Mouse (Mus musculus) embryo, embryonic 9.5 days (tissue): ENCODE measurements around the gene Stpg1.

Experiments
- DNase-seq: peaks from one replicate; pipeline ENCODE4 v3.0.0-alpha.2; 2017; ENCODE audit errors: extremely low spot score

Gene Stpg1

DNA sequence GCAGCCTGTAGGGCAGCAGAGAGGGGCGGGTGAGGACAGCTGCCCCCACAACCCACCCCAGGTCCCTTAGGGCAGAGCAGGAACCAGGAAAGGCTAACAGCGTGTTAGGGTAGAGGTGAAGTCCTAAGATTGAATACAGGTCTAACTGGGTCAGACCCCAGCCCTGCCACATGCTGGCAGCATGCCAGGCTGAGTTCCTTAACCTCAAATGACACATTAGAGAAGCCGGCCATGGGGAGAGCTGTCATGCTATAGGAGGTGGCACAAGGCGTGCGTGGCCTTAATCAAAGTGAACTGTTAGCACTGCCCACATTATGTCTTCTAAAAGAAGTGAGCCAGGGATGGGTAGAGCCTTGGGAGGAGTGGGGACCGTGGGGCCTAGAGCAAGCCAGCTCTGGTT, 54.7 kb downstream of the Stpg1 start:
- DNase-seq: no peak

DNA sequence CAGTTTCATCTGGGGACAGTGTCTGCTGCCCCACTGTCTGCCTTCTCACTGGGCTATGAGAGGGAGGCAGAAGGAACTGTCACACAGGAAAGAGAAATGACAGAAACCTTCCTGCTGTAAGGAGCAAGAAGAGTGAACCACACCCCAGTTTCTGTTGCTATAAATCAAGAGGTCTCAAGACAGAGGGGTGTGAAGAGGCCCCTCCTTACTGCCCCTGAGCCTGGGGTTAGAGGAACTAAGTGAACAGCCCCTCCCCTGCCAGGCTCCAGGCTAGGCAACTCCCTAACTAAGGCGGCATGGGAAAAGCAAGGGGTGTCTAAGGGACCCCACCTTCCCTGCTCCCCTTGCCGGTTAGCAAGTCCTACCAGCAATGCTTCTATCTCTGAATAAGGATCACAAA, 69.2 kb downstream of the Stpg1 start:
- DNase-seq: no peak

DNA sequence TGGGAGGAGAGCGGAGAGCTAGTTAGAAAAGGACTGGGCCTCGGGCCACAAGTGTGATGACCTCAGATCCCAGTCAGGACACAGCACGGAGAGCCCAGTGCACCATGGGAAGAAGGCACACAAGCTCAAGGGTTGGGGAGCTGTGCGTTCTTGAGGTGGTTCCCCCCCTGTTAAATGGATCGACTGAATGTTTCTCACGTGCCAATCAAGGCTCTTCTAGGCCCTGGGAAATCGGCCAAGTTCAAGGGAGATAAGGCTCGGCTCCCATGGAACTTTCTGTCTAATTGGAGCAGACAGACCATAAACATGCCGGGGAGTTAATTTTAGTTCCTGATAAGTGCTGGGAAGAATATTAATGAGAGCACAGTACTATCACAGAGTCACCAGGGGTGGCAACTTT, 70.8 kb downstream of the Stpg1 start:
- no peak for DNase-seq

GRCm38 (mm10) chr4:135567042-135567441, 72.5 kb downstream of the Stpg1 start:
- no peak for DNase-seq

DNA sequence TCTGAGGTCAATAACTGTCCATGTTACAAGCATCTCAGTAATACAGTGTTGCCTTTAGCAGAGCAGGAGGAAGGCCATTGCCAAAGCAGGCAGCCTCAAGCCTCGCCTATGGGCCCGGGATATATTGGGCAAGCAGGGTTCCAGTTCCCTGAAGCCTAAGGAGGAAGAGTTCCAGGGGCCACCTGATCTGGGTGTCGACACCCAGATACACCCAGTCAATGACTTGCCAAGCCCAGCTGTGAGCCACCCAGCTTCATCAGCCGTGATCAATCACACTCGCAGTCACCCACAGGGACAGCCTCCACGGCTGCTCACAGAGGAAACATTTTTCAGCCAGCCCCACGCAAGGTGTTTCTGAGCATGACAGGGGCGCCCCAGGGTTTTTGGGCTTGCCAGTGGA, 72.9 kb downstream of the Stpg1 start:
- DNase-seq: no peak

GRCm38 (mm10) chr4:135569201-135569600, 74.6 kb downstream of the Stpg1 start:
- DNase-seq: no peak

DNA sequence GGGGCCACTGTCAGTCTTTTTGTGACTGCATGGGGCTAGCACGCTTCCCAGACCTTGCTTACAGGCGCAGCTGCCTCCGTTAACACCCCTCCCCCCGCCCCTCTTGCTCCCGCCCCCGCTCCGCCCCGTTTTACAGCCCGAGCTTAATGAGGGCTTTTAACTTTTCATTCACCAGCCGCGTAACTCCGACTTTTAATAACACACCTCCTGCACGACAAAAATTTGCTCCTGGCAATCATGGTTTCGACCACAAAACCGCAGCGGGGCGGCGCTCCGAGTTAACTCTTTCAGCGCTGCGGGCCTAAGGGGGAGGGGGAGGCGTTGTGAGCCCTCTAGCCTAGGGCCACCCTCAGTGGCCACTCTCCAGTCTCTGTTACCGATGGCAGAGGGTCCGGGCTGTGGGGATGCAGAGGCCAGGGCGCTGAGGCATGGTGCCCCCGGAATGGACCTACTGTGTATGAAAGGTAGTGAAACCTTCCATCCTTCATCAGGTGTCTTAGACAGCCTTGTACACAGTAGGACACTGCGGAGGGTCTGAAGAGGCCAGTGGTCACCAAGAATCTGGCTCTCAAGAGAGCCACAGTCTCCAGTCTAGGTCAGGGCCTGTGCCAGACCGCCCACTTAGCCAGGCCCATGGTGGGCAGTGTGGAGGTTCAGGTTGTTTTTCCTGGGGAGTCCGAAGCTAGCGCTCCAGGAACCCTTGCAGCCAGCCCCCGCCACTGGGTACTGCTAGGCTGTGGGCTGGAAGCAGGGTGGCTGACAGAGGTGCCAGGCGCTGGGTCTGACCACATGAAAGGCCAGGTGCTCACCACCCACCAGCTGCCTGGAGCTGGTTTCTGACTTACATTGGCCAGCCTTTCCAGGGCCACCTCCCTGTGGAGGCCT, 75.8 kb downstream of the Stpg1 start:
- DNase-seq: peak; percentile 64

DNA sequence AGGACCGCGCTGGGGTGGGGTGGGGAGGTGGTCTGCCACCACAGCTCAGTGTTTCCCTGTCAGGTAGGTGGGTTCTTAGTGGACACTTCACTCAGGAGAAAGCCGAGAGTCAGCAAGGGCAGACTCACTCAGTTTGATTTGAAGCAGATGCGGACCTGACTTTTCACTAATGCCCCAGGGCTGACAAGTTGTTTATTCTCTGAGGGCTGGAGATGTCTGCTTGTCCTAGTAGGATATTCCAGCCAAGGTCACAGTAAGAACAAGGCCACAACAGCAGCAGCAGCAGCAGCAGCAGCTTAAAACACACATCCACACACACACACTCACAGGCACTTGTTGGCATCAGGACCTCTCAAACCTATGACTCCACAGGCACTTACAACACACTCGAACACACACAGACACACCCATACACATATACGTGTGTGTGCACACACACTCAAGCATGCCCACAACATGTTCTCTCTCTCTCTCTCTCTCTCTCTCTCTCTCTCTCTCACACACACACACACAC, 76.5 kb downstream of the Stpg1 start:
- no peak for DNase-seq

DNA sequence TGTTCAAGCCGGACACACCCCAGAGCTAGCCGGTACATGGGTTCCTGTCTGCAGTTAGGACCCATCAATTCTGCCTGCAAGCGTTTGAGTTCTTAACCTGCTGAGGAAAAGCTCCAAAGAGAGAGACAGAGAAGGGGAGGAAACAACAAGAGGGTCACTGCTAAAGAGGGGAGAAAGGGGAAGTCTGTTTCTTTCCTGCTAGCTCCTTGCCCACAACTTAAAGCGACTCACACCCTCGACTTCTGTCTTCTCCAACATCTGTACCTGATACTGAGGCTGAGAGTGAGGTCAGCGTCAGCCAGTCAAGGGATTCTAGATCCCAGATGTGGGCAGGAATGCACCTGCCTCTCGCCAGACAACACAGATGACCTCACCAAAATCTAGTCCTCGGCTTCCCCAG, 77.7 kb downstream of the Stpg1 start:
- DNase-seq: no peak

DNA sequence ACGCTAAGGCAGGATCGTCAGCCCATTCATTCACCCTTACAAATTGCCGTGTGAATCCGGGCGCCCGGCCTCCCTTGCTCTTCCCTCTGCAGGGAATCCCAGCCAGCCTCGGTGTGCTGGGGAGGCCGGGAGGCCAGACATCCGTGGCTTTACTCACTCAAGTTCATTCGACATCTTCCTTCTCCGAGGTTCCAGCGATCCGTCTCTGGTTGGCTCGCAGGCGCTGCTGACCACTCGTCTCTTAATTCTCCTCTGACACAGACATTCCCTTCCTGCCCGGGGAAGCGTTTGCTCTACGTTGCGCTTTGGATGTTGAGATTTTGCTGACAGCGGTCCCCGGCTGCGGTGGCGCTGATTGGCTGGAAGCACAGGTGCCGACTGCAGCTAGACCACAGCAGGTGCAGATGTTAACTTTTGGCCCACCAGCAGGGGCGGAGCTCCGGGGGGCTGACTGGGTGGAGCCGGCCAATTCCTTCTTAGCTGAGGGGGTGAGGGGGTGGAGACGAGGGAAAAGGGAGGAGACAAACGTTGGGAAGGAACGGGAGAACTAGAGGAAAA, 78.7 kb downstream of the Stpg1 start, which contains the start of gene Grhl3:
Grhl3 (minus strand) TSS at position 380 of the 558 bp plus-strand sequence.
- DNase-seq: peak; percentile 63

DNA sequence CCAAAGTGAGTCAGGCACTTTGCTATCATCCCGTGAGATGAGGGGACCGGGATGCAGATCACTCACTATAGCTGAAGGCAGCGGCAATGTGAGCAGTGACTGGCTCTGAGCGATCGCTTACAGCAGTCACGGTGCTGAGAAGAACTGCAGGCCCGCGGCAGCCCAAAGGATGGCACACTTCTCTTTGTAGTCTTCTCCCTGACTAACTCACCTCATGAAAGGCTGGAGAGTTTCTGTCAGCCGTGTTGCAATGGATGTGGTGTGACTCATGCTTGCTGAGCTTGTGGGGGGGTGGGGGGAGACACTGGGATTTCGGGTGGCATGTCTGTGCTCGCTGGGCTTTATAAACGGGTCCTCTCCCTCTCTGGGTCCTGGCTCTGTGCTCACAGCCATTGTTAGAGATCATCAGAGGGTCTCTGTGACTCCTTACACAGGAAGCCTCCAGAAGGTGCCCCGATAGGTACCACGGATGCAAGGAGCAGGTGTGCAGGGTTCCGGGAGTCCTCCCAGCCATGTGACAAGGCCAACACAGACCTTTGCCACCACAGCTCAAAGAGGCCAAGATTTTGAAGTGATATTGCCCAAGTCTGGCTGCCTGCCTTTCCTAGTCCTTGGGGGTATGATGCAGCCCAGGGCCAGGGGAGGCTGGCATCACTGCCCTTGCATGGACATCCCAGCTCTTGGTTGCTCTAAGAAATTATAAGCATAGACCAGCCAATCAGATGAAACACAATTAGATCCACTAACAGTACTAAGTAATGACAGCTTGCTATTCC, 81.0 kb downstream of the Stpg1 start:
- DNase-seq: no peak

DNA sequence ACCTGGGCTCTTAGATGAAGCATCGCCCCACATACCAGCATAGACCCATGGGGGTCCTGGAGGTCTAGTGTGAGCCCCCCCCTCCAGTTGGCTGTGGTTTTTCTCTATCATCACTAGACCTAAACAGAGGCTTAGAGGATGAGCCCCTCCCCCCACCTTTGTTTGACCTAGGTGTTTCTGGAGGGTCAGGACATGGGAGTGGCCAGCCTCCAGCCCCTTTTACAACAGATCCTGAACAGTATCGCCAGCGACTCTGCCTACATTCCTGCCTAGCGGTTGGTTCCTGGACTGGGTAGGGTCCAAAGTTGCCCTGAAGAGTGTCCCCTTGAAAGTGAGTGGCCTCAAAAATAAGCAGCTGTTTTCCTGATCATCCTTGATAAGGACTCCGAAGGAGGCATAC, 83.9 kb downstream of the Stpg1 start:
- DNase-seq: no peak

DNA sequence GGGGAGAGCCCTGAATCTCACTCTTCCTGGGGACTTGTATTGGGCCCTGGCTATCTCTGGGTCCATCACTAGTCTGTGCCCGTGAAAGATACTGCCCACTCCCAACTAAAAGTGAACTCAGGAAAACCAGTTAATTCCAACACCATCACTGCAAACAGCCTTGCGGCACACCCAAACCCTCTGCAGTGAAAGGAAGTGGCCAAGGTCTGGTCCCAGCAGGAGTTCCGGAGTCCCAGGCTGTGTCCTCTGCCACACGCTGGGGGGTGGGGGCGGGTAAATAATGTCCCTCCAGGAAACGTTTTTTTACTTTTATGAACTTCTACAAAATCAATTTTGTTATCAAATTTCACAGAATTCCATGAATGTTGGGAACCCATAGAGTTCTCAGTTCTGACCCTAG, 85.1 kb downstream of the Stpg1 start:
- no peak for DNase-seq

DNA sequence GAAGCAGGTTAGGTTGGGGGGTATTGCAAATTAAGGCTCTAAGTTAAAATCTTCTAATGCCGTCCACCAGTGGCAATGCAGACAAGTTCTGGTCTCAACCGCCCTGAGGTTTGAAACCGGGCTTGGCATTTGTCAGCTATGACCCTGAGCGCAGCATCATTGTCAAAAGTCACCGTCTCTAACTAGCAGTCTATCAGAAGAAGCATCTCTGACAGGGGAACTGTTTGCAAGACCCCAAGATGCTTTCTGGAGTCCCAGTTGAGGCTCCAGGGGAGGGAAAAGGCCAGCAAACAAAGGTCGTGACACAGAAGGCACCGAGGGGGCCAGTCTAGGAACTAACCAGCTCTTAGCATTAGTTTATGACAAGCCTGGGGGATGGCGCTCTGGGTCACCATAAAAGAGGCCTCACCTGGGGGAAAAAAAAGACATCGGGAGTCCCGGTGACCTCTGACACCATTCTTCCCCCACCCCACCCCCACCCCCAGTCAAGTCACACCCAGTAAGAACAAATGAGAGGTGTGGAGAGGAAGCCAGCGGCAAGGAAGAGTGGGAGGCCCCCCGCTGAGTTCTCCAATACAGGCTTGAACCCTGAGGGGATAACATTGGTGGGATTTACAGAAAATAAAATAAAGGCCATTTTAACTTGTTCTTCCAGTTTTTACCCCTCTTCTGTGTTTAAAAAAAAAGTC, 86.8 kb downstream of the Stpg1 start:
- DNase-seq: no peak

DNA sequence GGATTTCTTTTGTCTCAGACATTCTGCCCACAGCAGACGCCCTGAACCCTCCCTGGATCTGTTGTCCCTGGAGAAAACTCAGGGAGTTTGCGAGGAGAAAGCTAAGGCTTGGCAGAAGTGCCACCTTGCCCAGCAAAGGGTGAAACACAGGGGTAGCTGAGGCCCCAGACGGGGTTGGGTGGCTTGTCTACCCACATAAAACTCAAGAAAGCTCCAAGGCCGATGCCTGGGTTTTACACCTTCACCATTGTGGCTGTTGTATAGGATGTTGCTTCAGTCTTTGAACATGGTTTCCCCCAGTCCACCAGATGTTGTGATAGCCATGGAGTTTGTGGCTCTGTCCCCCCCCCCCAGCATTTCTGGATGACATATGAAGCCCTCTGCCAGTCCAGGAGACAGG, 90.2 kb downstream of the Stpg1 start:
- DNase-seq: no peak
